Mouse (Mus musculus) megakaryocyte, embryonic 14.5 days (primary cell): ENCODE results near the gene Eya2.

ENCODE experiments used
- FLI1 ChIP-seq: IDR thresholded peaks from 2 replicates; pipeline ENCODE4 v1.6.1; 2012; ENCODE audit warnings: low read length, inconsistent platforms, mixed read lengths
- GATA1 ChIP-seq: IDR thresholded peaks from 3 replicates; pipeline ENCODE4 v1.6.1; 2012; ENCODE audit warnings: mixed read lengths, low read length, inconsistent platforms, borderline replicate concordance

DNA sequence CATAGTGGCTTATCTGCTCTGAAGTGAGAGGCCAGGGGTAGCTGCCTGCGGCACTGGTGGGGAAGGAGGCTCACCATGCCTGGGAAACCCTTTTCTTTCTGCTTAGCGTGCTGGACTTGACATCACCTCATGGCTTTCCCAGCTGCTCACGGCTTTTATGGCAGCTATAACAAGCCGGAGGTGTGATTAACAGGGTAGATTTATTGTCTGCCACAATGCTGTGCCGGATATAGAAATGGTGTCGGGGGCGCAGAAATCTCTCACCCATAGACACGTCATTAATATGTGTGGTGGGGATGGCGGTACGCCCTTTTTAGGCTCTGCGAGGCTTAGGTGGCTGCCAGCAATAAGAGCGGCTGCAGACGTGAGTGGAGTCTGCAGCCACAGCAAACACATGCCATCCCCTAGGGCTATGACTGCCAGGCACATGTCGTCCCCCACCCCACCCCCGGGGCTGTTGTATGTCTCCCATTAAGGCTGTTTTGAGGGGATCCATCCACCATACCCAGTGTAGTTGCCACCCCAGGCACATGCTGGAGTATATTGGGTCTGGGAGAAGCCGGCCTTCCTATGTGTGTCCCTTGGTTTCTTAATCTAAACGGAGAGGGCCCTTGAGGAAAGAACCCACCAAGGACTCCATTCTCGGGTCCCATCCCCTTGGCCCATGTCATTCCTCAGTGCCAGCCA is 137.9 kb downstream of the Eya2 start:
- no peak for TF ChIP-seq GATA1
- no peak for TF ChIP-seq FLI1
